Mouse (Mus musculus) induced T-regulatory cell, adult 2 months (primary cell): ENCODE results near the gene Txnrd1.
A peak's percentile ranks its signal among the peaks of the same experiment; 100 is the strongest.

ENCODE experiments used
- DNase-seq: peaks from one replicate; pipeline ENCODE4 v3.0.0-alpha.2; 2012; ENCODE audit warnings: low read depth

Gene Txnrd1

DNA sequence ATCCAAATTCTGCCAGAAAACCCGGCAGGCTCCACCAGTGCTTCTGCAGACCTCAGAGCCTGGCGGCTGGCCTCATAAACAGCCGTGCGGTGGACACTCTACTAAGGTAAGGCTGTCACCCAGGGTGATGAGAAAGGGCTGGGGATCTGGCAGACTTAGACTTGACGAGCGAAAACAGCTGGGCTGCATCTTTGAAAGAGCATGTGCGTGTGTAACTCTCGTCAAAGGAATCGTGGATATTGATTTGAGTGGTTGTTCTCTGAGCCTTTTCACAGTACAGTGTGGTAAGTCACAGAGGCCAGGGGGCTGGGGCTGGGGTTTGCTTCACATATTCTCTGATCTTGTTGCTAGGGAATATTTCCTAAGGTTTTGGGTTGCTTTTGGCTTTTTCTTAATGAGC lies at the start of gene Txnrd1:
TSS of gene Txnrd1 (plus strand) at position 26 of the 400 bp plus-strand sequence.
- no peak for DNase-seq

DNA sequence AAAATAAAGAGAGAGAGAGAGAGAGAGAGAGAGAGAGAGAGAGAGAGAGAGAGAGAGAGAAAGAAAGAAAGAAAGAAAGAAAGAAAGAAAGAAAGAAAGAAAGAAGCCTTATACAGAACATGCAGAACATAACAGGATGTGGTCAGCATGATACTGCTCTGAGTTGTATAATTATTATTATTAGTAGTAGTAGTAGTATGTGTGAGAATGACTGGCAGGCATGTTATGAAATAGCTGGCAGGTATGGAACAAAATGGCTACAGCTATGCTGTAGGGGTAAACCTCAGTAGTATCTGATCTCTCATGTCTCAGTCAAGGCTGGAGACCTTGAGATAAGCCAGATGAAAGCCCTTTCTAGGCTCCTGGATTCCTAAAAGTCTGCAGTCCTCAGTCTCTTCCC lies 44.6 kb upstream of the Txnrd1 start:
- DNase-seq, result peak; percentile 24

GRCm38 (mm10) chr10:82790504-82790903 lies 43.2 kb upstream of the Txnrd1 start:
- DNase-seq, result no peak

DNA sequence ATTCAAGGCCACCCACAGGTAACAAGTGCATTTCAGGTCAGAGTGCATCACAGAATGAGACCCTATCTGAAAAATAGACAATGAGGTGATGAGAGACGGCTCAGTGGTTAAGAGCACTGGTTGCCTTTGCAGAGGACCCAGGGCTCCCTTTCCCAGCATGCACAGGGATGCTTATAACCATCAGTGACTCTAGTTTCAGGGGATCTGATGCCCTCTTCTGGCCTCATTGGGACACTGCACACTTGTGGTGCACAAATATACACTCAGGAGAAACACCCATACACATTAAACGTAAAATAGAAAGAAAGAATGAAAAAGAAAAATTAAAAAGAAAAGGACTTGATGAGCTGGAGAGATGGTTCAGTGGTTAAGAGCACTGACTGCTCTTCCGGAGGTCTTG lies 42.0 kb upstream of the Txnrd1 start:
- DNase-seq, result peak; percentile 26

GRCm38 (mm10) chr10:82792311-82792710 lies 41.4 kb upstream of the Txnrd1 start:
- DNase-seq, result no peak

GRCm38 (mm10) chr10:82795071-82795731 lies 38.5 kb upstream of the Txnrd1 start:
- peak; percentile 66 for DNase-seq

- peak; percentile 42 for DNase-seq
Measured at GRCm38 (mm10) chr10:82795767-82796166, 38.0 kb upstream of the Txnrd1 start.

DNA sequence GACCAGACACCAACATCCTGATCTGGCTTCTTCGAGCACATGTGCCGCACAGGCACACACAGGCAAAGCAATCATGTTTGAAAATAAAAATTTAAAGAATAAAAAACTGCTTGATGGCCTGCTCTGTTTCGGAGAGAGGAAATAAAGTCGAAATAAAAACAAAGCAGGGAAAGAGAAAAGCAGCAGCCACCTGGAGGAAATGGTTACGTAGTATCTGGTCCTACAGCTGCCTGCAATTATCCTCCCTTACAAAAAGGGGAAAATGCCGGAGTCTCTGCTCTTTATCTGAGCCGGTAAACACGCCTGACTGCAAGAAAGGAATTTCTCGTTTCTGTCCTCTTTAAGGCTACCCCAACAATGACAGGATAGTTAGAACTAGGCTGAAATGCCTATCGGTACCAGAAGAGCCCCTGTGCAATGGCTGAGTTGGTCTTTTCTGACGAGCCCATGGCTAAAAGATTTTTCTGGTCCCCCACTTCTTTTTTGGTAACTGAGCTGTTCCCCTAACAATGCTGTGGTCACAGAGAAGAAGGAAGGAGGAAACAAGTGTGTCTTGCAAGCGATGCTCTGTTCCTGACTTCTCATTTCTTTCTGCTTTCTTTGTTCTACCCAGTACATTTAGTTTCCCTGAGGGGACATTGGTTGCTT lies 37.2 kb upstream of the Txnrd1 start:
- peak; percentile 47 for DNase-seq

GRCm38 (mm10) chr10:82797119-82797491 lies 36.6 kb upstream of the Txnrd1 start:
- DNase-seq, result peak; percentile 60

GRCm38 (mm10) chr10:82798312-82798933 lies 35.3 kb upstream of the Txnrd1 start:
- DNase-seq, result peak; percentile 30

GRCm38 (mm10) chr10:82800094-82800493 lies 33.7 kb upstream of the Txnrd1 start:
- DNase-seq, result no peak

GRCm38 (mm10) chr10:82804396-82804795 lies 29.4 kb upstream of the Txnrd1 start:
- DNase-seq, result no peak

GRCm38 (mm10) chr10:82805111-82805510 lies 28.6 kb upstream of the Txnrd1 start:
- no peak for DNase-seq

GRCm38 (mm10) chr10:82806414-82806813 lies 27.3 kb upstream of the Txnrd1 start:
- no peak for DNase-seq

DNA sequence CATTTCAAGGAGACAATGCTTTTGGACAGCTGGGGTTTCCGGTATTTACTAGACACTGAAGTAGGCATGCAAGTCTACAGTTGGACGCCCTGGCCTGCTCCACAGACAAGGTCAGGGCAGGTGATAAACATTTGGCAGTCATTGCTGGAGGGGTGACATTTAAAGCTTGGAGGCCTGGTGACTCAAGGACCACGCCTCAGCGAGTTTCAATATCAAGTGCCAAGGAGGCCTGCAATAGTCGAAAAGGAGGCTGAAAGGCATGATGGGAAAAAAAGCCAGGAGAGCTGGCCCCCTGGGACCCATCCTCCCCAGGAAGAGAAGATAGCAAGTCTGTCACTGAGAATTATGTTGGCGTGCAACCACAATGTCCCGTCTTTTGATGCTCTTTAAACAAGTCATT lies 26.5 kb upstream of the Txnrd1 start:
- DNase-seq, result no peak

- DNase-seq, result no peak
Measured at GRCm38 (mm10) chr10:82808155-82808554, 25.6 kb upstream of the Txnrd1 start.

- DNase-seq, result no peak
Measured at GRCm38 (mm10) chr10:82808891-82809290, 24.9 kb upstream of the Txnrd1 start.

DNA sequence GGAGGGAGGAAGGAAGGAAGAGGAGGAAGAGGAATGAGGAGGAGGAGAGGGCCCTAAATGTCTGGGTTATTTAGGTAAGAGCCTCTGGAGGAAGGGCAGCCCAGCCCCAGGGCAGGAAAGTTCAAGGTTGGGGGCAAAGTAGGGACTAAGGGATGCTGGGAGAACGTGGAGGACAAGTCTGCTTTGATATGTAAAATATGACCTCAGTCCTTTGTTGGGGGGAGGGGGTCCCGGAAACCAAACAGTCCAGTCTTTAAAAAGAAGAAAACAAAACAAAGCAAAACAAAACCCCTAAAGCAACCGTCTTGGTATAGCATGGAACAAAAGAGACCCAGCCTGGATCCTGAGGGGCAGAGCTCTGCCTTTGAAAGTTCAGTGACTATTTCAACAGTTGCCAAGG lies 24.4 kb upstream of the Txnrd1 start:
- no peak for DNase-seq

- DNase-seq, result peak; percentile 87
Measured at GRCm38 (mm10) chr10:82811855-82812431, 21.8 kb upstream of the Txnrd1 start.

DNA sequence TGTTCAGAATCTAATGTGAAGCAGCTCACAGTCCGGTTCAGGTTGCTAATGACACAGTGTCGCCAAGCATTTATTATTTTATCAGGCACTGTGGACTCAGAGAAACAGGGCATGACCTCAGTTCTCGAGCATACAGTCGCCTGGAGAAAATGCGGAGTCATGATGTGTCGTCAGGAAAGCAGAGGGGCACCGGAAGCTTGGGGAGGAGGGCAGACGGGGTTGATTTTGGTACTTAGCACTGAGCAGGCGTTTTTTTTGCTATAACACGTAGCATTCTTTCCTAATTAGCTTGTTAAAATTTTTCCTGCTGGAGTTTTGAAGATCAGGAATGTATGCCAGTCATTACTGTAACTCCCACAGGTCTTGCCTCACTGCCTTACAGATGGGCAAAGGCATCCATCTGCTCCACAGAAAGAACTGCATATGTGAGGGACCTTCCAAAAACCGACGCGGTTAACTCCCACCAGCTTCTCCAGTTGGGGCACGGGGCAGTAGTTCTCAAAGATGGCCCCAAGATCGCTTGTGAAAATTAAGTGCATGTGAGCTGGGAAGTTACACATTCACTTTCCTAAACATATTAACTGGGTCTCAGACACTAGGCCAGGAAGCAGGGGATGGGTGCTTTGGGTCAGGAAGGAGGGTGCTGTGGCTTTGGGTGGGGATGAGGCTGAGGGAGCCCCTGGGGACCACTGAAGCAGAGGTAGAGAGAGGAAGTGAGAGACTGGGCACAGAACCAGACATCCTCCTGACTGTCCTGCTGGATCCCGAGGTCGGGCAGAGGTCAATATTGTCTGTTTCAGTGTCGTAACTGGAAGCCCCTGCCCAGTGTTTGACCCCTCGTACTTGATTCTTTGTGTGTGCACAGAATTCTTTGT lies 19.4 kb upstream of the Txnrd1 start:
- DNase-seq, result peak; percentile 20

DNA sequence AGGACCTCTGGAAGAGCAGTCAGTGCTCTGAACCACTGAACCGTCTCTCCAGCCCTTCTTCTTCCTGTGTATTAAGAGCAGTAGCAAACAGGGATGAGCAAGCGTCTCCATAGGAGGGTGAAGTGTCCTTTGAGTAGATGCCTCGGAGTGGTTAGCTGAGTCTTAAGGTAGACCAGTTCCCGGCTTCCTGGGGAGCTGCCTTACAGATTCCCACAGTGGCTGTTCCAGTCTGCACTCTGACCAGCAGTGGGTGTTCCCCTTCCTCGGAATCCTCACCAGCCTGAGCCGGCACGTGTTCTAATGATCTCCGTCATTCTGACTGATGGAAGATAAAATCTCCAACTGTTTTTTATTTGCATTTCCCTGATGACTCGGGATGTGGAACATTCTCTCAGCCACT lies 17.3 kb upstream of the Txnrd1 start:
- DNase-seq, result no peak

DNA sequence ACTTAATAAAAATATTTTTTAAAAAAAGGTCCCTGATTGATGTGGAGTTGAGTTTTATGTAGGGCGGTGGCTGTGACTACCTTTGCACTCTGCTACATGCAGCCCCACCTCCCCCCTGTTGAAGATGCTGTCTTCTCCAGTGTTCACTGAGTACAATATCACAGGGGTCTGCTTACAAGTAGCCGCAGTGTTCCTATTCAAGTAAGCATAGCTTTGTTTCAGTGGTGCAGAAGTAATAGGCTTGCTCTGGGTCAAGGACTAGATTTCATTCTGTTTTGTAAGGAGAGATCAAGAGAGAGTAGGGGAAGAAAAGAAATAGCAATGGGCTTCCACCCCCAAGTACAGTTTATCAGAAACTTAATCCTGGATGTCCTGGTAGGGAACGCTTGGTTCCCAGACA lies 16.2 kb upstream of the Txnrd1 start:
- no peak for DNase-seq
